Mouse (Mus musculus) telencephalon, adult 2 months (tissue): ENCODE data around the gene Zfp286.
"Not testable (repeated sequence)": the region's sequence is repeated elsewhere in the genome, so short reads cannot be mapped to it uniquely, and the experiment has no call there.

Experiments
- DNase-seq: peaks from one replicate; pipeline ENCODE4 v3.0.0-alpha.2; 2011; ENCODE audit warnings: low read depth, low spot score

The Zfp286 gene

GRCm38 (mm10) chr11:62789617-62789936, 315 bp upstream of the Zfp286 start:
- no peak for DNase-seq

DNA sequence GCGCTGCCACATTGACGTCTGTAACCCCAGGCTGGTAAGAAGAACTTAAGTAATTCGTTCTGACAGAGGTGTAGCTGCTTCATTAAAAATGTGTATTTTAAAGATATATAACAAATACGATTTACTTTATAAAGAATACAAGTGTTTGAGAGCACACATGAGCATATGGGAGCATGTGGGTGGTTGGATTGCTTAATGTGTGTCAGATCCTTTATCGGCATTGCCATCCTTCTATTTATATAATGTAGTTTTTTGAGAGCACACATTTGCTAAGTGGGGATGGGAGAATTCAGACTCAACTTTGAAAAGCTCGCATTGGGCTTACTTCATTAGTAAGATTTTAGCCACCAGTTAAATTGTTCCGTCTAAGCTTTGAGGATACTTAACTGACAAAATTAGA, 12.8 kb downstream of the Zfp286 start:
- DNase-seq, result peak; percentile 72

- no peak for DNase-seq
Observed at GRCm38 (mm10) chr11:62760755-62761457, 28.4 kb downstream of the Zfp286 start.

GRCm38 (mm10) chr11:62758491-62758890, 30.8 kb downstream of the Zfp286 start:
- DNase-seq, result no peak

GRCm38 (mm10) chr11:62757906-62758305, 31.4 kb downstream of the Zfp286 start:
- DNase-seq, result no peak

- DNase-seq, result no peak
Observed at GRCm38 (mm10) chr11:62757143-62757507, 32.1 kb downstream of the Zfp286 start.

DNA sequence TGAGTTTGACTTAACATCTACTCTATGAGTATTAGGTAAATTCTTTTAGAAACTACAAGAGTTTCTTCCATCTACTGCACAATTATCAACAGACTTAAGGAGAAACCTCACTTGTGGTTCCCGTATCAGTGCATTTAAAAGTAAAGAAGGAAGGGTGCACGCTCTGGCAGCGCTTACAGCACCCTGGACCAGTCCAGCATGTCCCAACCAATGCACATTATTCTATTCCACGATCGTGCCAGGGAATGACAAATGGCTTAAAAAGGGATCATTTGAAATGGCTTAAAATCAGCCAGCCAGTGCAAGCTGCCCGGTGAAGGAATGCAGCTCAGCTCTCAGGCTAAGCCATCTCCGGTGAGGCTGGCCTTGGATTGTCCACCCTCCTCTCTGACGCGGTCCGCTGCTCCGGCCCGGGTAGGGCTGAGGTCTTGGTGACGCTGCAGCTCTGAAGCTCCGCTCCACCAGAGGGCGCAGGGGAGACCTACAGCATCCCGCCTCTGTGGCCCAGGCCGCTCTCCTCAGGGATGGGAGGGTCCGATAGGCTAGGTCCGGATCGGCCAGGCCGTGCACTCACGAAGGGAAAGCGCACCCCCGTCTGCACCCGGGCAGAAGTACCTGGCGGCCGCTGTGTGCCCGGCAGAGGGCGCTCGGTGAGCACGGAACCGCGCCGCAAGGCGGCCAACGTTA, 32.7 kb downstream of the Zfp286 start:
- DNase-seq, result peak; percentile 65

DNA sequence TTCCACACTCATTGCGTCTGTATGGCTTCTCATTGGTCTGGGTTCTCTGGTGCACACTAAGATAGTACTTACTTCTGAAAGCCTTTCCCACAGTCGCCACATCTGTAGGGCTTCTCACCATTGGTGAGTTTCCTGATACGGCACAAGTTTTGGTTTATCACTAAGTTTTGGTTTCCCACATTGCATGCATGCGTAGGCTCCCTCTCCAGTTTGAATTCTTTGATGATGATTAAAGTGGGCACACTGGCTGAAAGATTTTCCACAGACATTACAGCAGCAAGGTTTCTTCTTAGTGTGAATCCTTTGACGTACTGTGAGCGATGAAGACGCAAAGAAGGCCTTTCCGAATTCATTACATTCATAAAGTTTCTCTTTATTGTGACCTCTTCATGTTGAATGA, 36.5 kb downstream of the Zfp286 start, which contains the start of gene Gm10428:
TSS of gene Gm10428 (plus strand) at position 321 of the 400 bp plus-strand sequence.
- no peak for DNase-seq

DNA sequence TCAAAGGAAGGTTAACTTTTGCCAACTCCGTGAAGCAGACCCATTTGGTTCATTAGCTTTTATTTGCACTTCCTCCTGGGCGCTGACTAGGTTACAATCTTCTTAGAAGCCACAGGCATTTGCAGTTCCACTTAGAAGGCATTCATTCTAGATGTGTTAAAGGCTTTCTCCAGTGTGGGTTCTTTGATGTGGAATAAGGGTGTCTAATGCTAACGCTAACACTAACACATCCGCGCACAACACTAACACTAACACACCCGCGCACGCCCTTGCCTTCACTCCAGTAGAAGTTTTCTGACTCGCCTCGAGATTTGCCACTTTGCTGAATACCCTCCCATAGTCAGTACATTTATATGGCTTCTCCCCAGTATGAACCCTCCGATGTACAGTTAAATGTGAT, 37.1 kb downstream of the Zfp286 start:
- no peak for DNase-seq

GRCm38 (mm10) chr11:62749445-62749844, 39.8 kb downstream of the Zfp286 start:
- not testable (repeated sequence) for DNase-seq

- no peak for DNase-seq
Observed at GRCm38 (mm10) chr11:62748062-62748461, 41.2 kb downstream of the Zfp286 start.

GRCm38 (mm10) chr11:62747227-62747626, 42.0 kb downstream of the Zfp286 start:
- DNase-seq, result no peak

- peak; percentile 65 for DNase-seq
Observed at GRCm38 (mm10) chr11:62746001-62746533, 43.2 kb downstream of the Zfp286 start.

DNA sequence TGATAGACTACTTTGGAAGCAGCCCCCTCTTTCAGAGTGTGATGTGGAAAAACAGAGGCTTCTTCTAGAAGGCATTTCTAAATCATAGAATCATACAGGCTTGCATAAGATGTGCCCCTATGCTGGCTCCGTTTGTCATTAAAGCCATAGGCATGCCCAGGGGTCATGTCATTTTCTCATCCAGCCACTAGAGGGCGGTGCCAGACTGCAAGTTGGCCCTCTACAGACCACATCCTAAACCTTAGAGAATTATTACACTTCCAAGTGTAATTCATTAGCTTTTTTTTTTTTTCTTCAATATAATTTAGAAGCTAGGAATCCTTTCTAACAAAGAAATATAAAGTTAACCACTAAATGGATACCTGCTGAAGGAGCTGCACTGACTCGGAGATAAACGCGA, 45.2 kb downstream of the Zfp286 start:
- DNase-seq, result peak; percentile 34

GRCm38 (mm10) chr11:62742261-62742957, 46.9 kb downstream of the Zfp286 start:
- no peak for DNase-seq

DNA sequence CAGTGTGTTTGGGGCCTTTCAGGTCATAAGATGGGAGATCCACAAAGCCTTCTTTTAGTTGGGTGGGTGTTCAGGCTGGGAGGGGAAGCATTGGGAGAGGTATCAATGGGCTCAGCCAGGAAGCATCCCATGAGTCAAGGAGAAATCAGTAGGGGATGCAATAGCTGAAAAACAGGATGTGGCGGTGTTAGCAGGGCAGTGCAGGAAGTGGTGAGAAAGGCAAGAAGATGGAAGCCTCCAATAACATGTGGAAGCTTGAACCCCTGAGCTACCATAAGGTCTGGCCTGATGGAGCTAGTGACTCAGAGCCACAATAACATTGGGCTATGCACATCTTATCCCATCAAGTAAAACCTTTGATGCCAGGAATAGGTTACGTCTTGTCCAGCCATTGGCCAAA, 48.1 kb downstream of the Zfp286 start:
- DNase-seq, result no peak

- no peak for DNase-seq
Observed at GRCm38 (mm10) chr11:62732665-62733064, 56.6 kb downstream of the Zfp286 start.

DNA sequence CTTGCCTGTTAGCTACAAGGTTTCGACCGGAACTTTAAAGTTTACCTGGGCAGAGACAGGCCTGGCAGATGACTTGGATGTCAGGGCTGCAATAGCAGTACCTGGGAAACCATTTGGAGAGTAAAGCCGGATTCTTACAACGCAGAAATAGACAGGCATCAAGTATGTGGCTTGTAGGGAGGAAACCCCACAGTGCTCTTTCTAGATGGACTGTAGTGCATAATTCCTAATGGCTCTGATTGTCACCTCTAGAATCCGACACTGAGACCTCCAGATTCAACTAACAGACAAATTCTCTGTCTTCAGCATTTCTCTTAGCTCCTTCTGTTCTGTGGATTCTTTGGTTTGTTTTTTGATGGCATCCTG, 57.3 kb downstream of the Zfp286 start:
- no peak for DNase-seq

DNA sequence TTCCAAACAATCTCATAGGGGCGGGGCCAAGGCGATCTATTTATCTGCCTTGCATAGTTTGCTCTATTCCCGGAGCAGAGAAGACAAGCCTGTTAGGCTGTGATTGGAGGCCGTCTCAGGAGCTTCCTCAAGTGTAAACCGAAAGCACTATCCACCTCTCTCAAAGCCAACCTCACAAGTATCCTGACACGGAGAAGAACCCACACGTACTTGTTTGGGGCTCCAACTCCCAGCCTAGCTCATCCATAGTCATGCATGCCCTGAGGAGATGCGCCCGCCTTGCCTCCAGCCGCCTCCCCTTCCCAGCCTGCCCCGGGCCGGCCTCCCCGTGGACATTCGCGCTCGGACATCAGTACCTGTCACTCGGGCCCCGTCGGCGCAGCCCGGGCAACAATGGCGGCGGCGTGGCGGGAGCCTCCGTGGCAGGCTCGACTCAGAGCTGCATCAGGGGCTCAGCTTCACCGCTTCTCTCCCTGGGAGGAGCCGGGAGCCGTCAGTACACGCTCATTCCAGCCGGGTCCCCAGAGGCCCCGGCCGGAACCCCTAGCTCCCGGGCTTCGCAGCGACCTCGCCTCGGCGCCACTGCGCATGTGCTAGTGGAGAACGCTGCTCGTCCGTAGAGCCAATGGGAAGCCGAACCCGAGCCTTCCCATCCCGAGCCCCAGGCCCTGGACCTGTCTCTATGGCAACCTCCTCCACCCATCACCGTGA, 57.8 kb downstream of the Zfp286 start, which contains the start of gene Zfp287:
TSS of gene Zfp287 (minus strand) at position 595 of the 711 bp plus-strand sequence.
- peak; percentile 92 for DNase-seq

DNA sequence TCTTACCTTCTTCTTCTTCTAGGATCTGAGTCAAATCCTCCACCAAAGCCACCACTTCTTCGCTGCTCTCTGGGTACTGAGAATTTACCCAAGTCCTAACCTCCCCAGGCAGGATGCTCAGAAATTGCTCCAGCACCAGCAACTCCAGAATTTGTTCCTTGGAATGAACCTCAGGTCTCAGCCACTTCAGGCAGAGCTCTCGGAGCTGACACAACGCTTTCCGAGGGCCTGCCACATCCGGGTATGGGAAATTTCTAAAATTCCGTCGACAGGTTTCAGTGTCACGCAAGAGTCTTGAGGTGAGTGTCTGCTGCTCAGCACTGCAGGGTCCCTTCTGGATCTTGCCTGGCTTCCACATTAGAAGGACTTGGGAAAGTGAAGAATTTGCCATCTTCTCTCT, 61.0 kb downstream of the Zfp286 start:
- DNase-seq, result no peak

- no peak for DNase-seq
Observed at GRCm38 (mm10) chr11:62710657-62711056, 78.6 kb downstream of the Zfp286 start.

DNA sequence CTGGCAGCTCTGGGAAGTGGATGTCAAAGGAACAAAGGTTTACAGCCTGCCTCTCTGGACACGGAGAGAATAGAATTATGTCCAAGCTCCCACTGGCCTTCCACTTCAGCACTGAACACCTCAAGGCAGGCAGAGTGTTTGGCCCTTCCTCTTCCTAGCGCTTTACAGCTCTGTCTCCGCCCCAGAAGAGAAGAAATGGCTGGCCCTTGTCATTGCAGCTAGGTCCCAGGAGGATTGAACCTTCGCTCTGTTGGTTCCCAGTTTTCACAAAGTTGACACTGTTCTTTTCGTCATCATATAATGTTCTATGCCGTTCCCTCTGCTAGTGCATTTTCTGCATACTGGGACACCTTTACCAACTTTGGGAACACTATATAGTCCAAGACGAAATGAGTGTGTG, 81.0 kb downstream of the Zfp286 start:
- no peak for DNase-seq
